In genomic region chr15:81229791-81230190, GRCm38 (mm10) we compare ENCODE assay signal across 16 mouse cellular contexts. TPM values are rescaled to one million over a fixed set of nuclear protein-coding genes. Genes with fewer than 3 reads are reported as not detected.
"Had no signal": no experiment of that assay in that cellular context is flagged by ENCODE, and none has a peak within 500 bp of the region (broad histone marks: within the 10 kb centered on the region; RNA-seq: fewer than 3 reads in every experiment).

No protein-coding gene starts in this region.

- ATAC-seq: hindbrain, embryonic 16.5 days; inflammation-experienced regulatory T-cells, adult 6 months had no signal

- H3K36me3 ChIP-seq: limb, embryonic 13.5 days; liver, embryonic 15.5 days; midbrain, embryonic 12.5 days; stomach, embryonic 15.5 days had no signal

- DNase-seq: left cerebral cortex, postnatal 4 days; lung, embryonic 14.5 days; lung, postnatal 10 days; right cerebral cortex, postnatal 14 days; thymus, adult 2 months; thymus, postnatal 36 days had no signal

- H3K27me3 ChIP-seq: stomach, embryonic 15.5 days had no signal

- H3K4me2 ChIP-seq: limb, embryonic 13.5 days; liver, embryonic 11.5 days; liver, embryonic 15.5 days; lung, embryonic 14.5 days; midbrain, embryonic 12.5 days; stomach, embryonic 15.5 days had no signal

- H3K27ac ChIP-seq: limb, embryonic 13.5 days; liver, embryonic 15.5 days; macrophage; midbrain, embryonic 12.5 days; stomach, embryonic 15.5 days had no signal

- H3K4me3 ChIP-seq: limb, embryonic 13.5 days; liver, embryonic 15.5 days; megakaryocyte, embryonic 14.5 days; midbrain, embryonic 12.5 days; stomach, embryonic 15.5 days had no signal

- H3K9ac ChIP-seq: limb, embryonic 13.5 days; liver, embryonic 15.5 days; lung, embryonic 14.5 days; midbrain, embryonic 12.5 days; stomach, embryonic 15.5 days had no signal

- H3K9me3 ChIP-seq: limb, embryonic 13.5 days; liver, embryonic 15.5 days; megakaryocyte, embryonic 14.5 days; midbrain, embryonic 12.5 days; stomach, embryonic 15.5 days had no signal

- H3K4me1 ChIP-seq: liver, embryonic 15.5 days; stomach, embryonic 15.5 days had no signal

RNA-seq across cellular contexts. Expression of gene Mchr1, which starts 5.5 kb away (rescaled TPM):
- polyA plus RNA-seq: inflammation-experienced regulatory T-cells, adult 6 months; macrophage; spleen, adult 2 months had no signal
